Mouse (Mus musculus) ES-CJ7 (cell line): ENCODE measurements around the gene Aqp9.

ENCODE experiments used
- DNase-seq: peaks from one replicate; pipeline ENCODE4 v3.0.0; 2011; ENCODE audit warnings: low read depth, low spot score

Gene Aqp9

GRCm38 (mm10) chr9:71168511-71168910, at the start of gene Aqp9:
Gene Aqp9, minus strand, starts transcription at chr9:71168682.
- DNase-seq, result no peak

GRCm38 (mm10) chr9:71217793-71218095, 49.3 kb upstream of the Aqp9 start:
- no peak for DNase-seq

- peak; percentile 23 for DNase-seq
These were observed 48.7 kb upstream of the Aqp9 start for GRCm38 (mm10) chr9:71216996-71217792.

GRCm38 (mm10) chr9:71216036-71216995, 47.8 kb upstream of the Aqp9 start:
- peak; percentile 50 for DNase-seq

GRCm38 (mm10) chr9:71215248-71216035, 47.0 kb upstream of the Aqp9 start, which contains the start of gene Aldh1a2:
Gene Aldh1a2, plus strand, starts transcription at chr9:71215789.
- DNase-seq, result peak; percentile 60

GRCm38 (mm10) chr9:71213636-71214035, 45.2 kb upstream of the Aqp9 start:
- no peak for DNase-seq

- peak; percentile 55 for DNase-seq
These were observed 42.4 kb upstream of the Aqp9 start for GRCm38 (mm10) chr9:71210870-71211269.

- peak; percentile 19 for DNase-seq
These were observed 40.8 kb upstream of the Aqp9 start for GRCm38 (mm10) chr9:71209299-71209698.

- DNase-seq, result no peak
These were observed 33.8 kb upstream of the Aqp9 start for GRCm38 (mm10) chr9:71202265-71202664.

GRCm38 (mm10) chr9:71198826-71199225, 30.3 kb upstream of the Aqp9 start:
- no peak for DNase-seq

GRCm38 (mm10) chr9:71188647-71189415, 20.3 kb upstream of the Aqp9 start:
- peak; percentile 86 for DNase-seq

GRCm38 (mm10) chr9:71187396-71187795, 18.9 kb upstream of the Aqp9 start:
- no peak for DNase-seq

- no peak for DNase-seq
These were observed 17.3 kb upstream of the Aqp9 start for GRCm38 (mm10) chr9:71185823-71186222.

GRCm38 (mm10) chr9:71185285-71185684, 16.8 kb upstream of the Aqp9 start:
- DNase-seq, result no peak

- DNase-seq, result peak; percentile 27
These were observed 11.7 kb upstream of the Aqp9 start for GRCm38 (mm10) chr9:71179964-71180700.

- no peak for DNase-seq
These were observed 10.9 kb upstream of the Aqp9 start for GRCm38 (mm10) chr9:71179276-71179896.

GRCm38 (mm10) chr9:71175686-71176085, 7.2 kb upstream of the Aqp9 start:
- DNase-seq, result no peak

- DNase-seq, result no peak
These were observed 6.0 kb upstream of the Aqp9 start for GRCm38 (mm10) chr9:71174316-71174975.

GRCm38 (mm10) chr9:71173533-71173932, 5.1 kb upstream of the Aqp9 start:
- no peak for DNase-seq
